Mouse (Mus musculus): Measurements from ENCODE around the gene Ankrd23.

DNA sequence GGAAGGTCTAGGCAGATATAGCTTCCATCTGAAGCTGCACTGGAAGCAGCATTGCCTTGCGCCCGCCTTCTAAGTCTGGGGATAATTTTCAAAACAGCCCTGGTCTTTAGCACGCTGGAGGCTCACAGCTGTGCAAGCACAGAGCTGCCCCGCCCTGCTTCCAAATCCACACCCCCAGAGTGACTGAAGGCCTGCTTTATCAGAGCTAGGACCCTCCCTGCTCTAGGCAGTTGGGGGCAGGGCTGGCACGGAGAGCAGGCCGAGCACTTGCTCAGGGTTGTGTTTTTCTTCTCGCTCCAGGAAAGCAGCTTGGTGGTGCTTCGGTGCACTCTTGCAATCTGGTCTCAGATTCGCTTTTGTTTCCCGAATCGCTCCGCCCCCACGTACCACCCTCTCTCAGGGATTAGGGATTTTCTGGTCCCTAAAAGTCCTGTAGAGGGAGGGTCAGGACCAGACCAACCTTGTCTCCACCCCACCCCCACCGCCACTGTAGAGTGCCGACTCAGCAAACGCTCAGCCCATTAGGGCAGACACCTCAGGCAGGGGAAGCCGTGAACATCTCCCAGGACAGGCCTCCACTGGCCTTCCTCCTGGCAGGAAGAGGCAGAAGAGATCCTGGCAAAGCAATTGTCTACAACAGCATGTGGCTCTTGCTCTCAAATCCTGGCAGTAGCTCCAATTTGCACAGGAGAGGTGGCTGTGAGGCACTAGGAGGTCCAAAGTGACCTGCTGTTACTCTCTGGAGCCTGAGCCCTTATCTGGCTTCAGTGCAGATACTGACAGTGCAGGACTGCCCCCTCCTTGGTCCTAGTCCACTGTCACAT, 43.9 kb upstream of the Ankrd23 start:
- TF ChIP-seq GATA1 (IDR thresholded peaks at IDR 0.05; ENCODE audit: borderline replicate concordance, low read length) (no peak), FLI1 (IDR thresholded peaks at IDR 0.05; ENCODE audit: low read length) (no peak)
